Mouse (Mus musculus): ENCODE data around the gene Lrrc75b.

- TF ChIP-seq CTCF (IDR thresholded peaks at IDR 0.05; ENCODE audit: low read depth, low read length): no peak
- TF ChIP-seq POLR2A (IDR thresholded peaks at IDR 0.05; ENCODE audit: insufficient read depth, low read length): no peak
- TF ChIP-seq EP300 (IDR thresholded peaks at IDR 0.05; ENCODE audit: insufficient read depth, low read depth, low read length): no peak
These were observed 972 bp downstream of the Lrrc75b start for GRCm38 (mm10) chr10:75559041-75559675.

Measured in ES-Bruce4 (cell line).